Mouse (Mus musculus) spleen, adult 18-20 months (tissue): ENCODE results near the gene Ccnk.

ENCODE experiments used
- DNase-seq, 2 experiments: peaks; one replicate each; pipeline ENCODE4 v3.0.0; 2022; ENCODE audit warnings: mixed read lengths in 2 of 2

Ccnk gene

DNA sequence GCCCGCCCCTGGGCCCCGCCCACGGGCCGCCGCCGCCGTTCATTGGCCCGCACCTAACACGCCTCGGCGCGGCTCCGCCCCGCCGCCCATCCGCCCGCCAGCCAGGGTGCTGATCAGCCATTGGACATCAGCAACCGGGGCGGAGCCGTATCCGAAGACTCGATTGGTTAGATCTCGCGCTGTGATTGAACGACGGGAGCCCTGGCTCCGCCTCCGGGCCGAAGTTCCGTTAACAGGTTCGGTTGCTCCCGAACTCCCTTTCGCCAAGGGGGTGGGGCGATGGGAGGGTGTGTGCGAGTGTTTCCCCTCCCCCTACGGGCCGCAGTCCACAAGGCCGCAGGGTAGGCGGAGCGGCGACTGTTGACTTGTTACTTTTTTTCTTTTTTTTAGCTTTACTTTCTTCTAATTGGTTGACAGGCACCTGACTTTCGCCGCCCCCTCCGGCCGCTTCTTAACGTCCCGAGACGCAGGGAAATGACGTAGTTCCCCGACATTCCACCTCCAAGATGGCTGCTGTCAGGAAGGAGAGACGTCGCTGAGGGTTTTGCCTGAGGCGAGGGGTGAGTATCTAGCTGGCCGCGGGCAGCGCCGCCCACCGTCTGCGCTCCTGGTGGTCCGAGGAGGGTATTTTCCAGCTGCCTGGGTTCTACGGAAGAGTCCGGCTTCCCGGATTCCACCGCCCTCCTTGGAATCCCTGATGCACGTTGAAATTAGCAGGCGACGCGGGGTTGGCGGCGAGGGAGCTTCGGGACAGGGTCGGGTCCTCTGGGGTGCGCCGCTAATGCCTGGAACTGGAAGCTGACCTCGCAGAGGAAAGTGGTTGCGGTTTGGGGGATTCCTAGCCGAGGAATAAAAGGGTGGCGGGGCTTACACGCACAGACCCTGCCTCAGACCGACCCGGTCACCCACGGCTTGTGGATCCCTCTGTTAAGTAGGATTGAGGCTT is at the start of gene Ccnk:
Gene Ccnk, plus strand, starts transcription at position 259 of the 946 bp plus-strand sequence.
- DNase-seq, result peak; percentile 95 to 99

DNA sequence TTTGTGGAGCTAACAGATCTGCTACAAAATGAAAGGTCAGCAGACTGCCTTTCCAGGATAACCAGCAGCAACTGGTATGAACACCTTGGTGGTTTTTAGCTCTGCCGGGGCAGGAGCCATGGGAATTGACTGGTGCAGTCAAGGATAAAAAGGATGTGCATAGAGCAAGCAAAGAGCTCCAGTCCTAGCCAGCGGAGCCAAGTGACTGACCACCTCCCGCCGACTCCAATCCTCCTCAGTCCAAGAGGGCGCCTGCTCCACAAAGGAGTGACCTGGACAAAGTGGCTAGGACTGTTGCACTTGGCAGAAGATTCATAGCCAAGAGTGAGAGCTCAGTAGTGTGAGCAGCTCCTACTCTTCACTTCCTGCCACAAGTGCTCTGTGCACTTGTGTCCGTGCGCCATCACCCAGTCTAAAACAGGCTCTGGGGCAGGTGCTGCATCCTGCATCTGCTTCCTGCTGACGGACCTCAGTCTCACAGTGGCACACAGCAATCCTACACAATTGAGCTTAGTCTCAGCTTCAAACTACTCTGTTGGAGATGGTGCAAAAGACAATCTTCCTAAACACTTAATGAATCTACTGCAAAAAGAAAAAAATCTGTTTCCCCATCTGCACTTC is 46.8 kb upstream of the Ccnk start:
- no peak for DNase-seq

DNA sequence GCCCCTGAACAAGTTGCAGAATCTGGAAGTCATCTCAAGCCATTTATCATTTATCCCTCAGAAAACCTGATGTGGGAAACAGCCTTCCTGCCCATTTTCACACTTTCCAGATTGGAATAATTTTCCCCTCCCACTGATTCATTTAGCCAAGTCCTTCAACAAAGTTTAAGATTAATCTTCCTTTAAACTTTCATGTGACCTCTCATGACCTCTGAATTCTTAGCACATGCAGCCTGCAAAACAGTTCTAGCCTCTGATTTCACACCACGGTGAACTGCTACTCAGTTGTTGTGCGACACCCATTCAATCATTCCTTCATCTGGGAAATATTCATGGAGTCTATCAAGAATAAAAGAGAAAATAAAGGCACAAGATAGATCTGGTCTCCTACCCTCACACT is 46.2 kb upstream of the Ccnk start:
- no peak for DNase-seq

DNA sequence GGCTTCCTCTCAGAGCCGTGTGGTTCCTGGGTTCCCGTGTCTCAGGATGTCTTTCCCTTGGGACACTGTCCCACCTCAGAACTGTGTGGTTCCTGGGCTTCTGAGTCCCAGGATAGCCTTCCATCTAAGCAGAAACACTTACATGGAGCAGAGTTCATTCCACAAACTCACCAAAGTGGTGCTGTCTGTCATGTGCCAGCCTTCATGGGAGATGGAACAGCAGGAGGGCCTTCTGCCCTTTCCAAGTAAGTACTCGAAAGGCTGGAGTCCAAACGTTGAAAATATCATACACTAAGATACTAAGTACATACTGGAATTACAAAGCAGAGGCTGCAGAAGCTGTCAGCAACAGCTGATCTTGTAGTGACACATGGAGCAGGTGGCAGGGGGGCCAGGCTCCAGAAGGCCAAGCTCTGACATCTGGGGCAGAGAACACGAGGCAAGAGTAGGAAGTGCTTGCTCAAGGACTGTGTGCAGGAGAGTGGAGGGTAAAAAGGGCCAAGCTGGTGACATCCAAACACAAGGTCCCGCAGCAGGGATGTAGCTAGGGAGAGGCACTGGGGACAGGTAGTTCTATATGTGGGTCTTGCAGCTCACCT is 43.7 kb upstream of the Ccnk start:
- DNase-seq, result no peak

DNA sequence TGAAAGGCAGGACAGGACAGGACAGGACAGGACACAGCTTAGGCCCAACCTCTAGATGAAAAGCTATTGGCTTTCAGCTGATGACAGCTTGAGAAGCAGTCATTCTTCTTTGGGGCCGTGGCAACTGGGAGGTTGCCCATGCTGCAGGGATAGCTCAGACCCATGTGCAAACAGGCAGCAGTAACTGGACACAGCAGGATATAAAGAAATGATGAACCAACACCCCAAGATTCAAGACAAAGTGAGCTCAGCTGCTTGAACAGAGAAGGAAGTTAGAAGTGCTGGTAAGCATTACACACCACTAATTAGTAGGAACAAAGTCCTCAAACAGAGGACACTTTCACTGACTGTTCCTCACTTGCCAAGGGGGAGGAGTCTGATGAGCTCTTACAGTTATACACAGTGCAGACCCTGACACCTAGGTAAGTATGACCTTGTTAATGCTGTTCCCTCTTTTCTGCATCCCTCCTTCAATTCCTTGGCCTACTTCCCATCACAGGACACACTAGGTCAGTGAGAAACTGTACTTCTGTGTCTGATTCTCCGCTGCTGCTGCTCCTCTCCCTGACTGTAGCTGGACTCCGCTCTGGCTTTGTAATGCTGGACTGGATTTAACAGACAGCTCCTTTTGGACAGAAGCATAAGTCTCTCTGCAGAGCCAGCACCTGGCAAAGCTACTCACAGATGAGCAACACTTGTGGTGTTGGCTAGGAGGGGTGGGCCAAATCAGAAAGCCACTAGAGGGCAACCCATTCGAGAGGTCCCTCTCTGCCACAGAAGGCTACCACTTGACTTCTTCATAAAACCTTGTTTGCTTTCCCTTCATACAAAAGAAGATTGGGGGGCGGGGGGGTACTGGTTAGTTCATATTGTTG is 35.5 kb upstream of the Ccnk start:
- no peak for DNase-seq

DNA sequence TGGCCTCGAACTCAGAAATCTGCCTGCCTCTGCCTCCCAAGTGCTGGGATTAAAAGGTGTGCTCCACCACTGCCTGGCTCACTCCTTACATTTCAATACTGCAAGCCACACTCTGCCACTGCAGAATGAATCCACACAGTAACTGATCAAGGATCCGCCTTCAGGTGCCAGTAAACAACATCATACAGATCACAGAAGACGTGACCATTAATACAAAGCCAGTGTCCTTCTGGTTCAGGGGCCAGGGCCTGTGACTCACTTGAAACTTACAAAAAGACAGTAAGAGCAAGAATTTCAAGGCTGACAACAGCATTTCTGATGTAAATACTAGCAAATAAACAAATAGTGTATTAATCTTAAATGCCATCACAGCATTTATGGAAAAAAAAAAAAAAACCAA is 34.2 kb upstream of the Ccnk start:
- no peak for DNase-seq

DNA sequence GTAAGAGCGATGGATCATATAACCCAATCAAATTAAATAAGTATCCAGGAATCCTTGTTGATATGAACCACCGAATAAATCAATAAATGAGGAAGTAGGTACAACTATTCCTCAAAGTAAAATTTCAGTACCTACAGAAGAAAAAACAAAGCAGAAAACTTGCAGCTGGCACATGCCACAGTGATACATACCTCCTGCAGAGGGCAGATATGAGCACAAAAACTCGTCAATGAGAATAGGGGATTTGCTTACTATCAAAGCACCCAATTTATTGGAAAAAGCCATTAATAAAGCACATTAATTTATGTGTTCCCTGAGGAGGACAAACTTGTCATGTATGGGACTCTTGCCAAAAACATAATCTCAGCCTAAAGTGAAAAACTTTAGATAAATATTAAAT is 29.6 kb upstream of the Ccnk start:
- no peak for DNase-seq

DNA sequence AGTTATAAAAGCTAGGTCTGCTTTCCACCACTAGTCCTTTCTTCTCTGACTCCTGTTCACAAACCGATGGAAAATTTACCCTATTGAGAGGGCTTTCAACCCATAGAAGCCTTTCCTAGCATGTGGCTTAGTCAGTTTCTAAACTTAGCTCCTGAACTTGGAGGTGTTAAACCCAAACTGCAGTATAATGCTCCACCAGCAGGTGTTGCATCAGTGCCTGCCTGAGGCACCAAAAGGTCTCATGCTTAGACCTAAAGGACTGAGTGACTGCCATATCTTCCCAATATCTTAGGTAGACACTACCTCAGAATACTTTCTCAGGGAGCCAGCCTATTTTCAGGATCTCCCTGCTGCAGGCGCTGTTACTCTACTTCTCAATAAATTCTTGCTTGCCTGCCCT is 26.6 kb upstream of the Ccnk start:
- DNase-seq, result no peak

DNA sequence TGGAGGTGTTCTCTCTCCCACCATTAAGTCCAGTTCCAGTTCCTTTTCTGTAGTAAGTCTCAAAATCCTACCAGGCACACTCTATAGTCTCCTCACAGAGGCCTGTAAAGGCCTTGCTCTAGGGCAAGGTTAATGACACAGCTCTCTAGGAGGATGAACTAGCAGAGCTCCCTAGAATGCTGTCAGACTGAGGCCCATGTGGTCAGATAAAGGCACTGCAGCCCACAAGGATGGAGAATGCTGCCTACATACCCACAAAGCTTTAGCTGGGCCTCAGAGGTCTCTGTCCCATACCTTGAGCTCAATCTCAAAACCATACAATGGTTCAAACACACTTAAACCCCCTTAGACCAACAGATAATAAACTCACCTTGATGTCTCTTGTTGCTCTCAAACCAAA is 19.5 kb upstream of the Ccnk start:
- DNase-seq, result no peak

DNA sequence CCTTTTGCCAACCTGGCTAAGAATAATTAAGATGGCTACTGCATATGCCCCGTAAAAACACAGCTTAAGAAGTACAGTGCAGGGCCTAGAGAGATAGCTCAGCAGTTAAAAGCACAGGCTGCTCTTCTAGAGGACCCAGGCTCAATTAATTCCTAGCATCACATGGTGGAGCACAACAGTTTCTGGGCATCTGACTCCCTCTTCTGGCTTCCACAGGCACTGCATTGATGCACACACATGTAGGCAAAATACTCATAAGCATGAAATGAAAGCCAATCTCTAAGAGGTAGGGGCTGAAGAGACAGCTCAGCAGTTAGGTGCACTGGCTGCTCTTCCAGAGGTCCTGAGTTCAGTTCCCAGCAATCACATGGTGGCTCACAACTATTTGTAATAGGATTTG is 17.3 kb upstream of the Ccnk start:
- DNase-seq, result peak in 1 of 2 experiments; percentile 11

DNA sequence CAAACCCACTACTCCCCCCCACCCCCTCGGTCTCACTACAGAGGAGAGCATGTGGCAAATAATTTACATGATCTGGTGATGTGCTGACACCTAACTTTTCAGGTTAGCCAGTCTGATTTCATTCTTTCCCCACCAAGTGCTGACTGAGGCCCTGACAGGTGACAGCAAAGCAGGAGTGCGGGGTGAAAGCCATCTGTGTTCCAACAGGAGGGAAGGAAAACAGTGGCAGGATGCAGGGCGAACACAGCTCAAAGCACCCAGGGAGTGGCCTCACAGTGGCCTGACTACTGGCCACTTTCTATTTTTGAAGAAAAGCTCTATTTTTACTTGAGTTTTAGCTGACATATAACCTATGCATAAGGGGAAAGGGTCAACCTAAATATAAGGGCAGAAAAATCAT is 15.7 kb upstream of the Ccnk start:
- no peak for DNase-seq

DNA sequence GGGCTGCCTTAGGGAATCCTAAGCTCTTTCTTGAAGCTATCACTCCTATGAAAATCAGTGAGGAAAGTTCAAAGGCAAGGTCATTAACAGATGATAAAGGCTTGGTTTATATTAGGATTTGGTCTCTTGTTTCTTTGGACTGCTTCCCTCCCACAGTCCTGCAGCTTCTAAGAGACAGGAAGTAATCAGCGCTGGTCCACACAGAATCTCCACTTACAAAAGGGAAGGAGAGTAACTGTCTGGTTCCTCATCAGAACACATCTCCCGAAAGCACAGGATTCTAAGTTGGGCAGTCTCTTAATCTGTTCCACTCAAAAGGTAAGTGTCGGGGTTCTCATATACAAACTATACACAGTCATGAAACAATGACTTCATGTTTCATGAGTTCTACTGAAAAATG is 10.5 kb upstream of the Ccnk start:
- no peak for DNase-seq

DNA sequence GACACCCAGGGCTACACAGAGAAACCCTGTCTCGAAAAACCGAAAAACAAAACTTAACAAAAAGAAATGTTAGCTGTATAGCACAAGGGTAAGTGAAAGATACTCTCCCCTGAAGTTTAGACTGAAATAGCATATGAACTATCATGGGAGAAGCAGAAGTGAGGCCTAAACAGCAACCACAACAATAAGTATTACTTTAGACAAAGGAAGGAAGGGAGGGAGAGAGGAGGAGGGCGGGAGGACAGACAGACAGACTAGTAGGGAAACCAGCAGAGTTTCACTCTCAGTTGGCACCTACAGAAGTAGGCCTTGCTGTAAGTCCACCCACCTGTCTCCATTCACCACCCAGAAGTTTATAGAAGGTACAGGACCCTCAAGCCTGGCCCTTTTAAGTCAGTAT is 8.9 kb upstream of the Ccnk start:
- DNase-seq, result no peak

DNA sequence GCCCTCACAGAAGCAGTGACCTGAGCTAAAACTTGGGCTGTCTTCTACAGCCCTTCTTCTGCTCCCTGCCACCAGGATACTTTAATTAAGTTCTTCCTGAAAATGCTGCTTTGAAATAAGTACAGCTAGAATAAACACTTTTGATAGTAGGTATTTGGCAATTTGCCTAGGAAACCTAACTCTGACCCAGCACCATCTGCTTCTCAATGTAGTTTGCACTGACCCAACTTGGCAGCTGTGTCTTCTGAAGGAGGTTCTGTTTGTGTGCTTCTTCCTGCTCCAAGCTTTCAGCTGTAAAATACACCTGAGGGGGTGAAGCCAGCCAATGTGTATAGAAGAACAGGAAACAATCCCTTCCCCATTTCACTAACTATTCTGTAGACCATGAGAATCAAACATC is 8.0 kb upstream of the Ccnk start:
- DNase-seq, result no peak

DNA sequence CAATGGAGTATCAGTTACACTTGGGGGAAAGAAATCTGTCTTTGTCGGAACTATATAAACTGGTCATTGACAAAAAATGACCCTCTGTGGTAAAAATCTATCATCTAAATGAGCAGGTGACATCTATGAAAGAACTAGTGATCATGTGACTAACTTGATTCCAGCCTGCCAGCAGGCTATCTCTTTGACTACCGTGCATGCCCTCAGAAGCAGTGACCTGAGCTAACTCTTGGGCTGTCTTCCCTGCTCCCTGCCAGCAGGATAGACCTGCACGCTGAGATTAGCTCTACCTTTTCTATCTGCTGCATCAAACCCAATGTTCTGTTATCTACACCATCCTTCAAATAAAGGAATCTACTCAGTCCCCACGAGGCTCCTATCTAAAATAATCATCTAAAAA is 6.7 kb upstream of the Ccnk start:
- no peak for DNase-seq

DNA sequence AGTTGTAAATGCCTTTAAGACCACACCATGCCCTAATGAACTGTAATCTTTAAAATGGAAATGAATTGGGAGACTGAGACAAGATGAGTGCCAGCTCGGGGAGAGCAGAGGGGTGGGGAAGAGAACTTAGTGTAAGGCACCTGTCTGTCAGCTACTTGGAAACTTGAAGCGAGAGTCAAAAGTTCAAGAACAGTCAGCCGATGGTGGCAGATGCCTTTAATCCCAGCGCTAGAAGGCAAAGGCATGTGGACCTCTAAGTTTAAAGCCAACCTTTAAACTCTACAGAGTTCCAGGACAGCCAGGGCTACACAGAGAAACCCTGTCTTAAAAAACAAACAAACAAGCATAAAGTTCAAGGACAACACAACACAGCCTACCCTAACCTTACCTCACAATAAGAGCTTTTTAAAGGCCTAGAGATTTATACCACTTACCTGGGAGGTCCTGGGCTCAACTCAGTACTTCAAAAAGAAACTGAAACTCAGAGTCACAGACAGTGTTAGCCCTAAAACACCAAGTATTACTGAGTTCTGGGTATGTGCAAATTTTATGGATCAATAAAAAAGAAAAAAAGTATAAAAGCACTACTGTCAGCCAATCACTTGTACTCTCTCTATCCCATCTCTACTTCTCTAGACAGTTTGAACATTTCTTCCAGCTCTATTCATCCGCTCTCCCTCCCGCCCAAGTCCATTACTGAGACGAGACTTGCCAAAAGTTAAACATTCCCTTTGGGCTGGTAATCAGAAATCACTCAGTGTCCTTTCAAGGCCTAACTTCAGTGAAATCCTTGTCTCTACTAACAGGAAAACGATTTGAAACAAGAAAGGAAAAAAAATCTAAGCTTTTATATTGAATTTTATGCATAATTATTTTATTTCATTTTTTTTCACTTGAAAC is 4.5 kb upstream of the Ccnk start:
- DNase-seq, result no peak

DNA sequence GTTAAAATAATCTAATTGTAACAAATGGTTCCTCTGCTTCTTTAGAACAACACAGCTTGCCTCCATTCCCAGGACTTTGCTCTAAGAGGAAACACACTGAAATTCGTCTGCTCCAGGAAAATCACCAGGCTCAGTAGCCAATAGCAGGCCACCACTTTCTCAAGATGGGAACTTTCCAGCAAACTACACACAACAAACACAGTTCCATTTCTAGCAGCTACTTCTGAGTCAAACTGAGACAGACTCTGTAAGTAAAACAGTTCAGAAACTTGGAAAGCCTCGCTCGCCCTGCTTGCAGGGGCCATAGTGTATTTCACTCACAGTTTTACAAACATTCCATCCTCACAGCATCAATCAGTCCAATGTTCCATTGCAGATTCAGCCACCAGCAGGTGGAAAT is 3.0 kb upstream of the Ccnk start:
- no peak for DNase-seq

DNA sequence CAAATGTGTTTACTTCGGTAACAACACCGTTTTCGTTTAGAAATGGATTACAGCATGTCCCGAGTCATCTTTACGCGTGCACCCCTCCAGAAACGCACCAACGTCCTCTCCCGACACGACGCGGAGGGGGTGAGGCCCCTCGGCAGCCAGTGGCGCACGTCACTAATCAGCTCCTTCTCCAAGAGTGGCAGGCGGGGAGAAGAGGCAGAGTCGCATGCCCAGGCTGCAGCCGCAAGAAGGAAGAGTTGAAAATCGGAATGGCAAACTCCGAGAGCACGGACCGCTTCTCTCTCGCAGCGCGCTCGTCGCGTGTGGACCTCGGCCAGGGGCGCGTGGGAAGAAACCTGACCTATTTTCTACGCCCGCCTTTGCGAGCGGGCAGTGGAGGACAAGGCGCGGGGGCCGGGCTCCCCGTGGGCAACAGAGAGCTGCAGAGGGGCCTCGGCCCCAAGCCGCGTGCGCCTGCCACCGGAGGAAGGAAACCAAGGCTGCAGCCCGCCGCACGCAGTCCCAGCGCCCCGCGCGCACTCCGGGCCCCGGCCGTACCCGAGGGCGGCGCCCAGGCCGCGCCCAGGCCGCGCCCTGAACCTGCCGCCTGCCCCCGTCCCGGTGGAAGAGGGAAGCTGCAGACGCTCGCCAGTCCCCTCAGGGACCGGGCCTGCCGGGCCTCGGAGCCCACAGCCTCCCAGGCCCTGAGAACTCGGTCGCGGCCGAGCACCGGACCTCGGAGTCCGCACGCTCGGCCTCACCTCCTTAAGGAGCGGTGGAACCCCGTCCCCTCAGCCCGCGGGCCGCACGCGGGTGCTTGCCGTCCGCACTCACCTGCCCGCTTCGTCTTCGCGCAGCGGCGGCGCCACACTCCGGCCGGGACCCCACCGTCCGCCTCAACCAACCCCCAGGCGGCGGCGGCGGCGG is 791 bp upstream of the Ccnk start:
- peak; percentile 54 to 63 for DNase-seq

DNA sequence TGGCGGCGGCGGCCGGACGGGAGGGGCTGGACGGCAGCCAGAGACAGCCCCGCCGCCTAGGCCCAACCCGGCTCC is 296 bp upstream of the Ccnk start, which contains the start of gene Setd3:
Gene Setd3, minus strand, starts transcription at position 69 of the 75 bp plus-strand sequence.
- DNase-seq, result no peak

DNA sequence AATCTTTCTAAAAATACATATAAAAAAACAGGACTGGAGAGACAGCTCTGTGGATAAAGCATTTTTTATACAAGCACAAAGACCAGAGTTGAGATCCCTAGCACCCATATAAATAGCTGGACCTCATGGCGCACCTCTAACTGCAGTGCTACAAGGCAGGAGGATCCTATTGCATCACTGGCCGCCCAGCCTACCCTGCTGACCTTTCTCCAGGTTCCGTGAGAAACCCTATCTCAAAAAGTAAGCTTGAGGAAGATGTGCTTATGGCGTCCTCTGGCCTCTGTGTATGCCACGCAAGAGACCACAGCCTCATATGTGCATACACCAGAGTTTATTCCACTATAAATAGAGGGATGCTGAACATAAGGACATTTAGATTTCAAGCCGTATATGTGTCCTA is 2.3 kb downstream of the Ccnk start:
- DNase-seq, result no peak

DNA sequence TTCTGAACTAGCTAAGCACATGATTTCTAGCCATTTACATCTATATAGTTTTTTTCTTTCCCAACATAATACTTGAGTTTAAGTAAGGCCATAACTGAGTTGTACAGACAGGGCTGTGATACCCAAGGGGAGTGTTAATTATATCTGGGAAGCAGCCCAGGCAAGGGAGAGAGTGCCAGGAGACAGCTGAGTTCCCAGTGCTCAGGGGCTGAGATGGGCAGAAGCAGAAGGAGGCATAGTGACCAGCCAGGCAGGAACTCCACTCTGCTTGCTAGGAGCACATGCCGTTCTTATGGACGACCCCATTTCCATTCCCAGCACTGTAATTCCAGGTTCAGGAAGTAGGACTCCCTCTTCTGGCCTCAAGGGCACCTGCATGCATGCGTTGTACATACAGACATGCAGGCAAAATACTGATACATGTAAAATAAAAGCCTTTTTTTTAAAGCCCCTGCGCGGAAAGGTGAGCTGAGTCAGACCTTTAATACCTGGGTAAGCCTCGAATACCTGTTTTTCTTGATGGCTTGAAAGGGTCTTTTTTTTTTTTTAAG is 8.2 kb downstream of the Ccnk start:
- no peak for DNase-seq
